Mouse (Mus musculus) kidney, postnatal 14 days (tissue): ENCODE data around the gene Cybrd1.
A peak's percentile ranks its signal among the peaks of the same experiment; 100 is the strongest.

Experiments used
- DNase-seq: peaks from one replicate; pipeline ENCODE4 v3.0.0; 2022; ENCODE audit warnings: mixed read lengths

Gene Cybrd1

DNA sequence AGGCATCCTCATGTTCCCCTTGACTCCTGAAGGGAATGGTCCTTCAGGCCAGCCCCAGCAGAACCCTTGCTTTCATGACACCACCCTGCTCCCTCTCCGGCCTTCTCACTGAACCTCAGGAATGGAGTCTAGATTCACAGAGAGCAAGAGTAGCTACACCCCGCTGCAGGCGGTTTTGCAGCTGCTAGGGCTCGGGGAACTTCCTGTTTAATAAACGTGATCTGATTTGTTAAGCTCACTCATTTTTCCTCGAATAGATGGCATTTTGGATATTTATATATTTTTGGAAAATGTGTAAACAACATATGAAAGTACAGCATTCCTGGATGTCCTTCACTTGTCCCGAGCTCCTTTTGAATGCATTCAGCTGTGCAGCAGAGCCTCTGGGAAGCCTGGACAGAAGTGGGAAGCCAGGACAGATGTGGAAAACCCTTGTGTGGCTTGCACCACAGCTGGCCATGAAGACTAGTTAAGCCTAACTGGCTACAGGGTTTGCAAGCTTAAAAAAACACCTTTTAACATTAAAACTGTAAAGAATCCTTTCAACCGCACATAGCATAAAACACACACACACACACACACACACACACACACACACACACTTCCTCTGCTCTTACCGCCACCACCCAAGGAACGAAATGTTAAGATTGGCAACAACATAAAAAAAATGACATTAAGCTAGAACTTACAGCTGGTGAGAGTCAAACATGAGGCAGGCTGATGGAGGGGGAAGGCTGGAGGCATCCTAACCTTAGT lies 10.2 kb downstream of the Cybrd1 start:
- no peak for DNase-seq

DNA sequence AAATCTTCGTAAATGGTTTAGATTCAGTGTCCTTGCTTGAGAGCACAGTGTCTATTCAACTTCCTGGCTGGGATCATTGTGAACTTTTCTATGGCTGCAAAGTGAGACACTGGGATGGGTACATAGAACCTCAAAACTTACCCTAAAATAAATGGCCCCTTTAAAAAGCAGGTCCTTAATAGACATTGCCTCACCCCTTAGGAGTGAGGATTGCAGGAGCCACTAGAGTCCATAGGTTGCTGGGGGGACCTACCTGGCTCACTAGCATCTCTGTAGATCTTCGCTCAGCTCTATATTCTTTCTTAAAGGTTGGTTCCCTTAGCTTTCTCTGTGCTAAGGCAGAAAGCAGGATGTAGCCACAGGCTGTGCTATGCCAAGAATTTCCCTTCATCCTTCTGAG lies 12.6 kb downstream of the Cybrd1 start:
- no peak for DNase-seq

DNA sequence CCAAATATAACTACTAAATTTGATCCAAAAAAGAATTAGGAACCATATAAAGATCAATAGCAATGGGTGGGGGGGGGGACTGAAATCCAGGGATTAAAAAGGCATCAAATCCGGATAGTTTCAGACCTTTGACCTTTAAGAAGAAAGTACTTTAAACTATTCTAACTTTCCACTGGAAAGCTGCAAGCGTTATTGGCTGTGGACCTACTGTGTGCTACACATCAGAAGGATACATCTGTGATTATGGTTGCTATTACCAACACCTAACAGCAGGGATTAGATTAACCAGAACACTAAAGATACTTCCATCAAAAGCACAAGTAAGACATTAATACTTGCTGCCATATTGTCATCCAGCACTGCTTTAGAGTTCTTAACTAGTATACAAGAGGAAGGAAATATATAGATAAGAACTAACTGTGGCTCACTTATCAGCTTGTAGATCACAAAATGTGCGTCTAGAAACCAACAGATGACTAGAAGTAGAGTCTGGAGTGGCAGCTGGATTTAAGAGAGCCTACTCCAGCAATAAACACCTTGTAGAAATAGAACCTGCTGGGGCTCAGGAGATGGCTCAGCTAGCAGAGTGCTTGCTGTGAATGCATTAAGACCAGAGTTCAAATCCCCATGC lies 14.3 kb downstream of the Cybrd1 start:
- no peak for DNase-seq

DNA sequence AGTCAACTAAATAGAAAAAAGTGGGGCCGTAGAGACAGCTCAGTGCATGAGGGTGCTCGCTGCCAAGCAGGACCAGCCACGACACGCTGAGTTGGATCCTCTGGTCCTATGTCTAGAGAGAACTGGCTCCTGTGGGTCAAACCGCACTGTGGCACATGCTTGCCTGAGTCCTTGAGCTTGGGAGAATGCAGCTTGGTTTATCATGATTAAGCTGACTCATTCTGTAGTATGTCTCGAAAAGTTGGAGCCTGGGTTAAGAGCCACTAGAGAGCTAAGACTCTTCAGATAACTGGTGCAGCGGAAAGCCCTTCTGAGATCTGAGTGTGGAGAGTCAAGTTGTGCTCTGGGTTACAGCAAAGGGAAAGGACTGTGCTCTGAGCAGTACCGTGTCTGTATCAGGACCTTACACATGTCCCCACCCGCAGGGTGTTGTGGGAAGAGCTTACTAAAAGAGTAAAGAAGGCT lies 16.4 kb downstream of the Cybrd1 start:
- no peak for DNase-seq

DNA sequence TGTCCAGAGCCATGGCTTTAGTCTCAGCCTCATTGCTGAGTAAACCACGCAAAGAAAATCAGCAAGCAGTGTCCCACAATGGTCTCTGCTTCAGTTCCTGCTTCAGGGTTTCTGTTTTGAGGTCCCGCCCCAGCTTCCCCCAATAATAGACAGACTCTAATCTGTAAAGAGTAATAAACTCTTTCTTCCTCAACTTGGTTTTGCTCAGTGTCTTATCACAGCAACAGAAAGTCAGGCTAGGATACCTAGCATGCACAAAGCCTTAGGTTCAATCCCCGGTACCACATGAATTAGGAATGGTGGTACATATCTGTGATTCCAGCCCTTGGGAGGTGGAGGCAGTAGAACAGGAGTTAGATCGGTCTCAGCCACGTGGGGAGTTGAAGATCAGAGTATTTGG lies 17.1 kb downstream of the Cybrd1 start:
- DNase-seq = no peak

DNA sequence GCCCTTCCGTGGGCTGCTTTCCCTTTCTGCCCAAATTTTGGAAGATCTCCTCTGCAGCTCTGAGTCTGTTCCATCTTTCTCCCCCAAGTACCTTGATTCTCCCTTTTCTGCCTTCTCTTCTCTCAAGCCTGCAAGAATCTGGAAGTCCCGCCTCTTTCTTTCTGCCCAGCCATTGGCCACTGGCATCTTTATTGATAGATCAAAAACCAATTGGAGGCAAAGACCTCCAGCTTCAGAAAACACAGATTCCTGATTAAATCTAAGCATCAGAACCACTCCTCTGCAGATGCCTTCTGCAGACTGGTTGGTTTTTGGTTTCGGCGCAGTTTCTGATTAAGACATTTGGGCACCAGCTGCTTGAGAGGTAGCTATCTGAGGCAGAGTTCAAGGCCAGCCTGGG lies 22.9 kb downstream of the Cybrd1 start:
- no peak for DNase-seq

DNA sequence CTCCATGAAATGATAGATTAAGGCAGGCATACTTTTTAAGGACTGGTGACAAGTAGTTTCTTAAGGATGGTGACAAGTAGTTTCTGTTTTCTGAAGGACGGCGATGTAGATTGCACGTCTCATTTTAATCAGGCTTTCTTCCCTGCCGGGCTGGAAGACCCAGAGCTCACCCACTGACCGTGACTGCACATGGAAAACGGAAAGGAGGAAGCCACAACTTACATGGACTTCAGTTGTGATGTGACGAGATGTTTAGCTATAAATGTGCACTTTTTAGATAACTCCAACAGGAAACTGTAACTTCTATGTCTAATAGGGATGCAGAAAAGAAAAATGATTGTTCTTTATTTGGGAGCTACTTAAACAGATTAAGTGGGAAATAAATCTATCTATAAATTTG lies 24.7 kb downstream of the Cybrd1 start:
- DNase-seq = no peak

DNA sequence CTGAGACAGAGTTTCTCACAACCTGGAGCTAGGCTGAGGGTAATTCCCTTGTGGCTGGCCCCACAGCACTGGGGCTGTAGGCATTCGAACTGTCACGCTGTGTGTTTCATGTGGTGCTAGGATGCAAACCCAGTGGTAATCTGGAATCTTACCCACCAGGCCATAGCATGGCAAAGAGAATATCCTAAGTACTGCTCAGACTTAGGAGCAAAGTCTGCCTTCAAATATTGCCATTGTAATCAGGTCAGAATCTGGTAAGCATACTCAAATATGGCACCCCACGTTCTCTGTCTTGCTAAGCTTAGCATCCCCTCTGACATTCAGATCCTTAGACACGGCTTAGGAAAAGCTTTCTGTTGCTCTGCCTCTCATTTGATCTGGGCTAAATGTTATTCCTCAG lies 28.1 kb downstream of the Cybrd1 start:
- DNase-seq = no peak

DNA sequence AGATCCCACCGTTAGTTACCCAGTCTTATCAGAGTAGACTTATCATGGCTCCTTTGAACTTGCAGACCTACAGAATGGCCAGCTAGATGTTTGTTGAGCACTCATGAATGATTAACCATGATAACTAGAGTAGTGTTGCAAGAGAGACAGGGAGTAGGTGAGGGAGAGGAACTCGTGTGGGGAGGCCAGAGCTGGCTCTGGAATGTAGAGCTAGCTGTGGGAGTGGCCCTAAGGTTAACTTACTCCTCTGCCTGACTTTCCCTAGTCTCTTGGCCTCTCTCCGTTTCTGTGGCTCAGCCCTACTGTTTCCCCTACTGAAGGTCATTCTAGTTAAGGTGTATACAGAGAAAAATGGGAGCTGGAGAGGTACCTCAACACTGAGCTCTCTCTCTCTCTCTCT lies 28.5 kb downstream of the Cybrd1 start:
- DNase-seq = peak; percentile 74

DNA sequence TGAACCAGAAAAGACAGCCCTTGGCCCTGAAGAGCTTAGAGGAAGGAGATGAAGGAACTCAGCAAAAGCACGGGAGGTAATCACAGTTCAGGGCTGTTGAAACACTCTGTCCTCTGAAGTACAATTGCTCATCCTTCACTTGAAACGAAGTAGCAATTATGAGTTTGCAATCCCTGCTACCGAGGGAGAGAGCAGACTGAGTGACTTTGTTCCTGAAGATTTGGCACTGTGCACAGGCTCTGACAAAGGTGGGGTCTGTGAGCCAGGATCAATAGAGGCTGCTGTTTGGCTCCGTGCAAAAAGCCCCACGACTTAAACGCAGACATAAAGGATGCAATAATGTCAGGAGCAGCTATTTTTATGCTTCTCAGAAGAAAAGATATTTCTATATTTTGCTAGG lies 30.1 kb downstream of the Cybrd1 start:
- DNase-seq = no peak

DNA sequence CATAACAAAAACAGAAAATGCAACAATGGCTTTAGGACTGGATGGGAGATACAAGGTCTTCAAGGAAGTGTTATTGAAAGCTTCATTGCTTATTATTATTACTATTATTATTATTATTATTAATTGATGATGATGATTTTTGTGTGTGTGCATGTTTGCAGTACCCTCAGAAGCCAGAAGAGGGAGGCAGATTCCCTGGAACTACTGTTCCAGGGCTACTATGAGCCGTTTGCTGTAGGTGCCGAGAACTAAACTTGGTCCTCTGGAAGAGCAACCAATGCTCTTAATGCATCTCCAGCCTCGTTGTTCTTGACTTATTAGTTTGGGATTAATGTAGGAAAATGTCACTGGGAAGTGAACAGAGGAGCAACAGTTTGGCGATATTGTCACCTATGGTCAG lies 34.4 kb downstream of the Cybrd1 start:
- no peak for DNase-seq

DNA sequence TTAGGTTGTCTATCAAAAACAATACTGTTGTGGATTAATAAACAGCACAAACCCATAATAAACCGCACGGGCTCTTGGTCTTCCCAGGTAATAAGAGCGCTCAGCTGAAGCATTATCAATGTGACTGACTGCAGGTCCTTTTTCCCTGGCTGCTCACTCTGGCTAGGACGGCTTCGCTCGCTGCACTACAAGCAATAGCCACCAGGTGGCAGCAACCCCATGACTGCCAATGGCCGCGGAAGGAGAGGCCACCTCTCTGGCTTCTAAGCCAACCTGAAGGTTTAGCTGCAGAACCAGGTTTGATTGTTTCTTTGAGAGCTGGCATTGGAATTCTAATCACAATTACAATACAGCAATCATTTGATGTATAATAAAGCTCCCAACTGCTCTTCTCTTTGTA lies 37.8 kb downstream of the Cybrd1 start:
- peak; percentile 80 for DNase-seq

DNA sequence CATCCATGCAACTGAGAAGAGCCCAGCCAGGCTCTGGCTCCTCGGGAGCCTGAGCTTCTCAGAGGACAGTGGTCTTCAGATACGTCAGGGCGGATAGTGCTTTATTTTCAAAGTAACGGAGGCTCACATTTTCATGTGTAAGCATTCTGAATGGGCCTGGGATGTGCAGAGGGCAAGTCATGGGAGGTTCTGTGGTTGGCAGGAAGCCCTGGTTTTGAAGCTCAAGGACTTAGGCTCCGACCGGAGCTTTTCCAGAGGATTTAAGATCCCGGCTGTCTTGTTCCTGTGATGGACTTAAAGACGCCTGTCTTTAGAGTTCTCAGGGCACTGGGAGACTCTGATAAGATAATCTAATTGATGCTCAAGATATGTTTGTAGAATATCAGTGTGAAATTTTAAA lies 38.7 kb downstream of the Cybrd1 start:
- peak; percentile 31 for DNase-seq

DNA sequence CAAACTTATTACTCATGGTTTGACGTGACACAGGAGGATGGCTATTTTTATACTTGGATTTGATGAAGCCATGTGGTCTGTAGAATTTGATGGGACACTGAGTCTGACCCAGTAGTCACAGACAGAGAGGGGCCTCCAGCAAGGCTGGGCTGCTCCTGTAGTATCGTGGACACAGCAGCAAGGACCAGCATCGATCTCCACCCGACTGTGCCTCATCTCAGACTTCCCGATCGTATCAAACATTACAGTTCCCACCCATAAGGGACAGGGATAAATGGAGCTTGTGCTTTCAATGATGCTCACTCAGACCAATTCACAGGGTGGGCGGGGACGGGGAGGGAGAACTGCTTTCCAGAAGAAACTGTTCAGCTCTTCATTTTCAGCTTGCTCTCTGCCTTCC lies 40.2 kb downstream of the Cybrd1 start:
- no peak for DNase-seq

DNA sequence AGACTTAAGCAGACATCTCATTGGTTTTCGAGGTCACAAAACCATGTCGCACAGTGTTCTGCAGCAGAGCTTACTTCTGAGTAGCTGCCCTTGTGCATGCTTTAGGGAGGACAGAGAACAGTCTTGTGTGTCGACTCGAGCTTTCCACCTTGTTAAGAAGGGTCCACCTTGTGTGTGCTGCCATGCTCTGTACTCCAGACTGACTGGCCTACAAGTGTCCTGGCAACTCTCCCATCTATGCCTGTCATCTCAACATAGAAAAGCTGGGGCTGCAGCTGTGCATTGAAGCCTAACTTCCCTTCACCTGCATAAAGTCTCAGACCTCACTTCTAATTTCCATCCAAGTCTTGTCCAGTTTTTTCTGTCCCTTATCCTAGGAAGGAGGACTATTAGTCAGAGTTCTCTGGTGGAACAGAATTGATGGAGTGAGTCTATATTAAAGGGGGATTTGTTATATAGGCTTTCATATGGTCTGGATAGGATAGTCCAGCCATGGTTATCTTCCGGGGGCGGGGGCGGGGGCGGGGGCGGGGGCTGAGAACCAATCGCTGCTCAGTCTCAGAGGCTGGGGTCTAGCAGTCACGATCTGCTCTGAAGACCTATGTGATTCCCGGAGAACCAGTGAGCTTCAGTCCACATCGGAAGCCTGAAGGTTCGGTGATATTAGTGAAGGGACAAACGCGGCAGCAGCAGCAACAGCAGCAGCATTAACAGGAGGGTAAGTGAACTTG lies 42.0 kb downstream of the Cybrd1 start:
- DNase-seq = no peak

DNA sequence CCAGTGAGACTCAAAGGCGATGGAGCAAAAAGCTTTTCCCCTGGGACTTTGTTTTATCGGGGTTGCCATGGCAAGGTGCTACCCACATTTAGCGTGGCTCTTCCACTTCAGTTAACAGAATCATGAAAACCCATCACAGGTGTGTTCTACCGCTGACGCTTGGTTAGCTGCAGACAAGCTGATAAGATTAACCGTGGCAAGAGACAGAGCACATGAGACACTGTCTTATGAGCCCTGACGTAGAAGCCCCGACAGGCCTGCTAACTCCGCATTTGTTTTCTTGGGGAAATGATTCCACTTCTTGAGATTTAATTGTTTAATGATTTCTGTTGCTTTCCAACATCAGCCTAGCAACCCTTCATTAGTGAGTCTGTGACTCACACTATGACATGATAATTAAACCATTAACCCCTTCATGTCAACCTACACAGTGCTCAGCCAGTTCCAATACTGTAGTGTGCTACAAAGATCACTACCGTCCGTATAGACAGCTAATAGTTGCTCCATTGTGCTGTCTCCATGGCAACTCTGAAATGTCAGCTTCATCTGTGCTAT lies 42.7 kb downstream of the Cybrd1 start:
- DNase-seq = no peak

DNA sequence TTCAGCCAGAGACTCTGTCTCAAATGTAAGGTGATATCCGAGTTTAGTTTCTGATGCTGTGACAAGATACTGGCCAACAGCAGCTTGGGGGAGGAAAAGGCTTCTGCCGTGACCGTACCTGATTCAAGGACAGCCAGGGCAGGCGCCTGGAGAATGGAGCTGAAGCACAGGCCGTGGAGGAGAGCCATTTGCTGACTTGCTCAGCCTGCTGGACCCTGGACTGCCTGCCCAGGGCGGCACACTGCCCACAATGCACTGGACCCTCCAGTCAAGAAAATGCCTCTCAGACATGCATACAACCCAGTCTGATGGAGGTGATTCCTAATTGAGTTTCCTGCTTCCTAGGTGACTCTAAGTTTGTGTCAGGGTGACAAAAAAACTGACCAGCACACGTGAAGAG lies 43.8 kb downstream of the Cybrd1 start:
- peak; percentile 43 for DNase-seq

DNA sequence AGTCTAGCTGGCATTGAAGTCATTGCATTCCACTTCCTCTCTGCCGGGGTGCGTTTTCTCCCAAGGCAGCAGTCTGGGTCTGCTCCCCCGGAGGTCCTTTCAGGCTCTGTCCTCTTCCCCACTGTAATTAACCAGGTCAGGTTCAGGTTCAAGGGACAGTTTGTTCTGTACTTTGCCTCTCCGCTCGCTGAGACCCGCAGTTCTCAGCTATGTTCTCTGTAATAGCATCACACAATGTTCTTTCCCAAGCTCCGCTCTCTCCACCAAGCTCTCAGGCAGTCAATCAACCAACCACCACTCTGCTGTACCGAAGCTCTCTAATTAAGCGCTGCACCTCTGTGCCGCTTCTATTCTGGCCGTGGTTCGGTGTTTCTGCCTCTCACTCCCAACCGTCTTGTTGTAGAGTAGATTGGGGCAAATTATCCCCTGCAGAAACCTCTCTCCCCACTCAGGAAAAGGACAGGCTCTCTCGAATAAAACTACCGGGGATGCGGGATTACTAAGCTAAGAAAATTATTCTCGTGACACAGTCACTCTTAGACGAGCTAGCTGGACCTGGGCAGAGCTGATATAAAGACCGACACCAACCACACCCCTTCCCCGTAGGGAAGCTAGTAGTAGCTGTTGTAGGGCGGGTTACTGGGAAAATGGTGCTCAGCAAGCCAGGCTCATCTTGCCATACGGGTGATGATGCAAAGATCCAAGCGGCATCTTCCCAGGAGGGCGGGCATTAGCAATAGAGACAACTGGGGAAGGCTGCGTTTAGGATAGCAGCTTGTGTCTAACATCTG lies 45.3 kb downstream of the Cybrd1 start:
- peak; percentile 78 for DNase-seq

DNA sequence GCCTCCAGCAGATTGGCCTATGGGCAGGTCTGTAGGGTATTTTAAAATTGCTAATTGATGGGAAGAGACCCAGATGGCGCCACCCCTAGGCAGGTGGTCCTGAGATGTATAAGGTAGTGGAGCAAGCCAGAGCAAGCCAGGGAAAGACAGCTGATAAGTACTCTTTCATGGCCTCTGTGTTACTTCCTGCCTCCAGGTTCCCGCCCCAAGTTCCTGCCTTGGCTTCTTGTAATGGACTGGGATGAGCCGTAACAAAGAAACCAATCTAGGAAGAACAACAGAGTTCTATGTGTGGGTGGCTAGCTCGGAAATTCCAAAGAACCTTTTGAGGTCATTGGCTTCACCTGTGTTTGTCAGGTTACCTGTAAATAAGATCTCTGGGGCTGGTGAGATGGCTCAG lies 49.5 kb downstream of the Cybrd1 start:
- DNase-seq = no peak

DNA sequence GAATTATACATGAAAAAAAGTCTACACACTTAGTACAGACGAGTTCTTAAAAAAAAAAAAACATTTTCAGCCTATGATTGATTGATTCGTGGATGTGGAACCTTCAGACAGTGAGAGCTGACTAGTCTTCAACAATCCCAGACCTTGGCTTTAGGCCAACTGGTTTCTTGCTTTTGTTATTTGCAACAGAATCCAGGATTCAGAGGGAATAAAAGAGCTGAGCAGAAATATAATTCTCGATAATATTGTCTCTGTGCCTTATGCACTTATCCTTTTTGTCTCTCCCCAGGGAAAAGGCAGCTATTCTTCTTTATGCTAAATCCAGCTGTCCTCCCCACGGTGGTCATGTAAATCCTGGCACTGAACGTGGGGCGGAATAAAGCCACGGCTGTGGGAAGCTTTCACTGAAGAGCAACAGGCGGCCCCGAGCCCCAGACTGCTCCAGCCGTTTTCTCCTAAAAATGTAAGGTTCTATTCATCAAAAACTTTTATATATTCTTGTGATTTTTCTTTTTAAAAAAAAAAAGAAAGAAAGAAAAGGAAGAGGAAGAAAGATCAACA lies 50.8 kb downstream of the Cybrd1 start:
- no peak for DNase-seq

DNA sequence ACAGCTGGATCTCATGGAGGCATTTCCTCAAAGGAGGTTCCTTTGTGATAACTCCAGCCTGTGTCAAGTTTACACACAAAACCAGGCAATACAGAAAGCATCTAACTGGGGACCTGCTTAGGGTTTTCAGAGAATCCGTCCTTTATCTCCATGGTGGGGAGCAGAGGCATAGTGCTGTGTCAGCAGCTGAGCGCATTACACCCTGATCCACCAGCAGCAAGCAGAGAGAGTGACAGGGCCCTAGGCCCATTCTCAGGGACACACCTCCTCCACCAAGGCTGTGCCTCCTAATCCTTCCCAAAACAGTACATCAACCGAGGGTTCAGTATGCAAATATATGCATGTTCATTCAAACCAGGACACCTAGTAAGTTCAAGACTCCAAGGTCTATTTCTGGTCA lies 55.3 kb downstream of the Cybrd1 start:
- no peak for DNase-seq
